Mouse (Mus musculus) hindbrain, postnatal 0 days (tissue): ENCODE data around the gene Rhox1. TPM values are rescaled to one million over a fixed set of nuclear protein-coding genes. Genes with fewer than 3 reads are reported as not detected.
"Not testable (repeated sequence)": the region's sequence is repeated elsewhere in the genome, so short reads cannot be mapped to it uniquely, and the experiment has no call there.

Source experiments
- ATAC-seq: fragments of 200-750 bp; cut with Nextera tagmentation; 2 replicates; pipeline ENCODE4 v1.8.0; 2017; ENCODE audit warnings: mild to moderate bottlenecking, moderate TSS enrichment, moderate library complexity
- DNase-seq: peaks from one replicate; pipeline ENCODE4 v3.0.0-alpha.2; 2015; ENCODE audit warnings: low spot score
- H3K27ac ChIP-seq: fragments of 300-500 bp; sonication (generic); 2 replicates; pipeline ENCODE4 v1.5.1; 2014; ENCODE audit warnings: mild to moderate bottlenecking
- H3K27me3 ChIP-seq: fragments of 300-500 bp; sonication (generic); 2 replicates; pipeline ENCODE4 v1.6.1; 2014; ENCODE audit warnings: low read length, mixed read lengths; ENCODE audit not compliant: insufficient read depth
- H3K36me3 ChIP-seq: fragments of 300-500 bp; sonication (generic); 2 replicates; pipeline ENCODE4 v1.6.1; 2014; ENCODE audit warnings: low read length, mixed read lengths; ENCODE audit not compliant: insufficient read depth
- H3K4me1 ChIP-seq: fragments of 300-500 bp; sonication (generic); 2 replicates; pipeline ENCODE4 v1.6.1; 2014; ENCODE audit warnings: antibody characterized with exemption, low read length, mixed read lengths; ENCODE audit not compliant: insufficient read depth
- H3K4me2 ChIP-seq: fragments of 300-500 bp; sonication (generic); 2 replicates; pipeline ENCODE4 v1.6.1; 2014; ENCODE audit warnings: low read depth, mild to moderate bottlenecking, low read length, moderate library complexity, mixed read lengths
- H3K4me3 ChIP-seq: fragments of 300-500 bp; sonication (generic); 2 replicates; pipeline ENCODE4 v1.5.1; 2014; ENCODE audit warnings: low read length
- H3K9ac ChIP-seq: fragments of 300-500 bp; sonication (generic); replicated peaks from 2 replicates; pipeline ENCODE4 v1.6.1; 2014; ENCODE audit warnings: mild to moderate bottlenecking, low read length, moderate library complexity, mixed read lengths
- H3K9me3 ChIP-seq: fragments of 300-500 bp; sonication (generic); 2 replicates; pipeline ENCODE4 v1.6.1; 2016; ENCODE audit warnings: low read length, mixed read lengths
- CTCF ChIP-seq: IDR thresholded peaks from 2 replicates; pipeline ENCODE4 v1.5.1; 2016; ENCODE audit warnings: antibody characterized with exemption, control low read depth, low read depth
- WGBS: fragments of 180-500 bp; shearing (Covaris S2); extraction: QIAGEN DNeasy Blood & Tissue Kit; methylation state at CpG from one replicate; pipeline ENCODE4 v1.1.7; 2014; 5-methylcytosine and 5-hydroxymethylcytosine counted together
- polyA plus RNA-seq: library from polyadenylated mRNA; unstranded; fragments of >200 nt; fragmentation: Nextera tagmentation; extraction: Ambion mirVana; gene quantifications from 2 replicates; pipeline ENCODE4 v1.2.1, GENCODE M21; 2015
- total RNA-seq: library from RNA; depleted of rRNA; stranded (reverse); fragments of >200 nt; gene quantifications from 2 replicates; pipeline ENCODE4 v1.2.3, GENCODE M21; 2014; rRNA removed

Rhox1 gene
- not detected in 2 replicates for total RNA-seq
- polyA plus RNA-seq = not detected in 2 replicates

- H3K4me2 ChIP-seq, DNase-seq: not testable (repeated sequence)
- WGBS = 81% methylated on average over 1 of the region's 1 CpGs
Observed at GRCm38 (mm10) chrX:37222158-37222557, at the start of gene Rhox1. Gene Rhox1 (minus strand): TSS chrX:37222258.

GRCm38 (mm10) chrX:37265038-37265437 is 43.0 kb upstream of the Rhox1 start, which contains the start of gene Rhox4a:
Gene Rhox4a (plus strand): TSS chrX:37265338.
- 93% methylated on average over 11 of the region's 19 CpGs for WGBS
- not testable (repeated sequence) for H3K9ac ChIP-seq, H3K27ac ChIP-seq, ATAC-seq, H3K4me1 ChIP-seq, H3K4me3 ChIP-seq, H3K27me3 ChIP-seq, H3K4me2 ChIP-seq, DNase-seq, H3K9me3 ChIP-seq, H3K36me3 ChIP-seq

More at GRCm38 (mm10) chrX:37222158-37222557, at the start of gene Rhox1:
- not testable (repeated sequence) for H3K4me1 ChIP-seq, H3K9ac ChIP-seq, H3K36me3 ChIP-seq, H3K27ac ChIP-seq, ATAC-seq, H3K9me3 ChIP-seq, H3K4me3 ChIP-seq, H3K27me3 ChIP-seq

GRCm38 (mm10) chrX:37249619-37250018 is 27.6 kb upstream of the Rhox1 start, which contains the start of gene Rhox3a:
Gene Rhox3a (plus strand): TSS chrX:37249919.
- not testable (repeated sequence) for H3K9me3 ChIP-seq, ATAC-seq, H3K27ac ChIP-seq, H3K9ac ChIP-seq, H3K36me3 ChIP-seq, H3K4me2 ChIP-seq, H3K27me3 ChIP-seq, H3K4me1 ChIP-seq, H3K4me3 ChIP-seq, DNase-seq
- WGBS = 75% methylated on average over 1 of the region's 3 CpGs

GRCm38 (mm10) chrX:37244676-37245075 is 22.6 kb upstream of the Rhox1 start, which contains the start of gene Rhox2a:
Gene Rhox2a (plus strand): TSS chrX:37244976.
- DNase-seq, H3K4me3 ChIP-seq, H3K9ac ChIP-seq, H3K9me3 ChIP-seq, H3K27me3 ChIP-seq, H3K4me2 ChIP-seq, H3K27ac ChIP-seq, H3K36me3 ChIP-seq, ATAC-seq, H3K4me1 ChIP-seq: not testable (repeated sequence)
- no CpG with 5 or more reads among the region's 9 CpGs for WGBS

GRCm38 (mm10) chrX:37210941-37211340 is 11.1 kb downstream of the Rhox1 start, which contains the start of gene Gm9:
Gene Gm9 (minus strand): TSS chrX:37211041.
- DNase-seq (no peak), ATAC-seq (no peak)
- no peak within 1 kb of the TSS for H3K4me3 ChIP-seq
- no peaks in the 10 kb centered on the region for H3K36me3 ChIP-seq
- no peak for TF ChIP-seq CTCF
- WGBS = 87% methylated on average over 10 of the region's 10 CpGs
- no peak within 1 kb of the TSS for H3K27ac ChIP-seq
- no peak within 1 kb of the TSS for H3K9ac ChIP-seq
- H3K27me3 ChIP-seq = no peaks in the 10 kb centered on the region
- H3K4me1 ChIP-seq = no peaks in the 10 kb centered on the region
- H3K9me3 ChIP-seq = no peaks in the 10 kb centered on the region
- H3K4me2 ChIP-seq = no peak within 1 kb of the TSS

GRCm38 (mm10) chrX:37198676-37199075 is 23.4 kb downstream of the Rhox1 start:
- no peaks in the 10 kb centered on the region for H3K27me3 ChIP-seq
- 54% methylated on average over 8 of the region's 8 CpGs for WGBS
- H3K4me1 ChIP-seq = no peaks in the 10 kb centered on the region
- H3K9ac ChIP-seq = no peak overlapping the region
- no peaks in the 10 kb centered on the region for H3K36me3 ChIP-seq
- TF ChIP-seq CTCF = no peak
- H3K4me3 ChIP-seq = no peak overlapping the region
- DNase-seq = no peak
- H3K27ac ChIP-seq = no peak overlapping the region
- H3K9me3 ChIP-seq = no peaks in the 10 kb centered on the region
- H3K4me2 ChIP-seq = no peak overlapping the region
- no peak for ATAC-seq

GRCm38 (mm10) chrX:37191744-37192379 is 30.2 kb downstream of the Rhox1 start:
- Histone ChIP-seq H3K36me3 (no peaks in the 10 kb centered on the region), H3K4me1 (no peaks in the 10 kb centered on the region), H3K9ac (peak overlapping the region; percentile 37), H3K4me3 (peak overlapping the region; percentile 39), H3K27me3 (no peaks in the 10 kb centered on the region), H3K9me3 (no peaks in the 10 kb centered on the region), H3K27ac (peak overlapping the region; percentile 75), H3K4me2 (peak overlapping the region; percentile 59)
- ATAC-seq = peak; percentile 41
- DNase-seq = peak; percentile 23
- 35% methylated on average over 28 of the region's 28 CpGs for WGBS
- TF ChIP-seq CTCF = no peak
